Mouse (Mus musculus) ES-E14 (cell line): ENCODE measurements at regions not wholly inside any gene's neighbourhood (a gene's known extent, or its start where the extent isn't known, plus 50 kb on each side); places are given as distances from the start of the nearest gene placed in this dataset.

Experiments used
- DNase-seq: peaks from one replicate; pipeline ENCODE4 v3.0.0-alpha.2; 2013; ENCODE audit warnings: low read depth, low spot score
- H3K27ac ChIP-seq: 2 replicates; pipeline ENCODE4 v1.5.1; 2012; ENCODE audit warnings: low read depth, mild to moderate bottlenecking, low read length, moderate library complexity, mixed read lengths; ENCODE audit not compliant: poor library complexity, insufficient read depth, severe bottlenecking
- H3K36me3 ChIP-seq: 2 replicates; pipeline ENCODE4 v1.6.1; 2012; ENCODE audit warnings: mild to moderate bottlenecking, low read length, moderate library complexity, mixed read lengths; ENCODE audit not compliant: control insufficient read depth, poor library complexity, insufficient read depth, severe bottlenecking
- H3K4me1 ChIP-seq, 2 experiments: fragments of 150-350 bp in 1 of 2; sonication (generic) in 1 of 2; 2 replicates each; pipeline ENCODE4 v1.6.1; 2012; ENCODE audit warnings: low read length in 2 of 2, mild to moderate bottlenecking in 1 of 2, mixed read lengths in 1 of 2; ENCODE audit not compliant: control insufficient read depth in 2 of 2, insufficient read depth in 2 of 2, poor library complexity in 1 of 2
- H3K4me3 ChIP-seq, 2 experiments: fragments of 150-350 bp in 1 of 2; sonication (generic) in 1 of 2; 2 replicates each; pipeline ENCODE4 v1.5.1; 2012; ENCODE audit warnings: low read length in 2 of 2, low read depth in 1 of 2, mild to moderate bottlenecking in 1 of 2, mixed read lengths in 1 of 2; ENCODE audit not compliant: insufficient read depth in 1 of 2, poor library complexity in 1 of 2, severe bottlenecking in 1 of 2
- H3K9ac ChIP-seq: 2 replicates; pipeline ENCODE4 v1.6.1; 2012; ENCODE audit warnings: low read depth, mild to moderate bottlenecking, low read length, mixed read lengths; ENCODE audit not compliant: poor library complexity, insufficient read depth, severe bottlenecking
- H3K9me3 ChIP-seq: fragments of 150-350 bp; sonication (generic); 2 replicates; pipeline ENCODE4 v1.6.1; 2012; ENCODE audit warnings: low read depth, mild to moderate bottlenecking, low read length; ENCODE audit not compliant: control insufficient read depth, insufficient read depth
- CHD2 ChIP-seq: IDR thresholded peaks from 2 replicates; pipeline ENCODE4 v1.6.1; 2014; ENCODE audit warnings: mild to moderate bottlenecking, low read depth, low read length, inconsistent platforms
- HCFC1 ChIP-seq: IDR thresholded peaks from 2 replicates; pipeline ENCODE4 v1.6.1; 2012; ENCODE audit warnings: low read length, inconsistent platforms, borderline replicate concordance; ENCODE audit not compliant: insufficient read depth
- MAFK ChIP-seq: IDR thresholded peaks from 2 replicates; pipeline ENCODE4 v1.6.1; 2014; ENCODE audit warnings: mild to moderate bottlenecking, low read depth, low read length, inconsistent platforms; ENCODE audit not compliant: insufficient read depth
- ZC3H11A ChIP-seq: IDR thresholded peaks from 2 replicates; pipeline ENCODE4 v1.6.1; 2012; ENCODE audit warnings: low read depth, mild to moderate bottlenecking, inconsistent platforms, low read length, borderline replicate concordance
- ZNF384 ChIP-seq: IDR thresholded peaks from 2 replicates; pipeline ENCODE4 v1.6.1; 2012; ENCODE audit warnings: low read depth, low read length, inconsistent platforms
- in situ Hi-C, 2 experiments: fragments of 600-800 bp; cut with MboI; formaldehyde crosslinking; loops; one replicate each; pipeline ENCODE4 v1.15.1; 2025; ENCODE audit warnings: low sequenced_read_pairs in 2 of 2, inconsistent platforms in 1 of 2; ENCODE audit not compliant: unreplicated experiment in 2 of 2

GRCm38 (mm10) chr10:17659575-17659974 lies 63.4 kb upstream of the Cited2 start:
- H3K27ac ChIP-seq, result no peak overlapping the region
- H3K36me3 ChIP-seq, result no peaks in the 10 kb centered on the region
- in situ Hi-C loops, result no loop called here

GRCm38 (mm10) chr10:17660836-17661452 lies 62.1 kb upstream of the Cited2 start:
- TF ChIP-seq CHD2, result no peak
- no peak for DNase-seq
- Histone ChIP-seq H3K4me1 (no peaks in the 10 kb centered on the region), H3K9me3 (no peaks in the 10 kb centered on the region), H3K4me3 (no peak overlapping the region), H3K9ac (no peak overlapping the region), H3K27ac (no peak overlapping the region), H3K36me3 (no peaks in the 10 kb centered on the region)
- in situ Hi-C loops, result no loop called here

More at GRCm38 (mm10) chr10:17659575-17659974, 63.4 kb upstream of the Cited2 start:
- H3K9ac ChIP-seq, result no peak overlapping the region
- no peaks in the 10 kb centered on the region for H3K4me1 ChIP-seq
- TF ChIP-seq CHD2 (no peak), MAFK (no peak), HCFC1 (no peak), ZNF384 (no peak), ZC3H11A (no peak)
- no peak for DNase-seq
- H3K9me3 ChIP-seq, result no peaks in the 10 kb centered on the region
- H3K4me3 ChIP-seq, result no peak overlapping the region

GRCm38 (mm10) chr10:17666089-17666488 lies 56.9 kb upstream of the Cited2 start:
- TF ChIP-seq CHD2 (no peak), ZC3H11A (no peak), ZNF384 (no peak), MAFK (no peak), HCFC1 (no peak)
- no peaks in the 10 kb centered on the region for H3K9me3 ChIP-seq

GRCm38 (mm10) chr10:17669401-17669800 lies 53.6 kb upstream of the Cited2 start:
- H3K36me3 ChIP-seq, result no peaks in the 10 kb centered on the region
- in situ Hi-C loops, result no loop called here
- no peak overlapping the region for H3K27ac ChIP-seq
- H3K4me1 ChIP-seq, result no peaks in the 10 kb centered on the region
- no peak overlapping the region for H3K4me3 ChIP-seq
- DNase-seq, result no peak
- H3K9me3 ChIP-seq, result no peaks in the 10 kb centered on the region
- TF ChIP-seq HCFC1 (no peak), ZNF384 (no peak), CHD2 (no peak), MAFK (no peak), ZC3H11A (no peak)
- no peak overlapping the region for H3K9ac ChIP-seq

More at GRCm38 (mm10) chr10:17666089-17666488, 56.9 kb upstream of the Cited2 start:
- Histone ChIP-seq H3K27ac (no peak overlapping the region), H3K9ac (no peak overlapping the region), H3K4me1 (no peaks in the 10 kb centered on the region), H3K36me3 (no peaks in the 10 kb centered on the region), H3K4me3 (no peak overlapping the region)
- in situ Hi-C loops, result no loop called here
- DNase-seq, result no peak
